Mouse (Mus musculus): ENCODE measurements around the gene Gm5965.
"Not testable (repeated sequence)": the region's sequence is repeated elsewhere in the genome, so short reads cannot be mapped to it uniquely, and the experiment has no call there.

Gm5965 gene

GRCm38 (mm10) chr16:88777596-88777995 lies at the start of gene Gm5965:
Gene Gm5965 (plus strand): TSS chr16:88777896.
- DNase-seq (ENCODE audit: low read depth, low spot score) = no peak

- no peak for DNase-seq (ENCODE audit: low read depth, low spot score)
Measured at GRCm38 (mm10) chr16:88728812-88729275, 48.9 kb upstream of the Gm5965 start, which contains the start of gene Krtap13-1. Gene Krtap13-1 (plus strand): TSS chr16:88728862.

GRCm38 (mm10) chr16:88735391-88735790 lies 42.3 kb upstream of the Gm5965 start:
- DNase-seq (ENCODE audit: low read depth, low spot score) = no peak

- no peak for DNase-seq (ENCODE audit: low read depth, low spot score)
Measured at GRCm38 (mm10) chr16:88744750-88745340, 32.9 kb upstream of the Gm5965 start.

- DNase-seq (ENCODE audit: low read depth, low spot score) = no peak
Measured at GRCm38 (mm10) chr16:88747943-88748342, 29.8 kb upstream of the Gm5965 start.

GRCm38 (mm10) chr16:88751535-88751934 lies 26.2 kb upstream of the Gm5965 start, which contains the start of gene Krtap13:
Gene Krtap13 (minus strand): TSS chr16:88751635.
- not testable (repeated sequence) for DNase-seq (ENCODE audit: low read depth, low spot score)

- DNase-seq (ENCODE audit: low read depth, low spot score) = not testable (repeated sequence)
Measured at GRCm38 (mm10) chr16:88758547-88758946, 19.1 kb upstream of the Gm5965 start, which contains the start of gene 2310034C09Rik. Gene 2310034C09Rik (plus strand): TSS chr16:88758847.

GRCm38 (mm10) chr16:88774106-88774505 lies 3.6 kb upstream of the Gm5965 start, which contains the start of gene 2310057N15Rik:
Gene 2310057N15Rik (minus strand): TSS chr16:88774206.
- no peak for DNase-seq (ENCODE audit: low read depth, low spot score)

GRCm38 (mm10) chr16:88786786-88787185 lies 9.1 kb downstream of the Gm5965 start:
- no peak for DNase-seq (ENCODE audit: low read depth, low spot score)

- no peak for DNase-seq (ENCODE audit: low read depth, low spot score)
Measured at GRCm38 (mm10) chr16:88811827-88812226, 34.1 kb downstream of the Gm5965 start, which contains the start of gene Gm20741. Gene Gm20741 (minus strand): TSS chr16:88812220.

GRCm38 (mm10) chr16:88820066-88820465 lies 42.4 kb downstream of the Gm5965 start, which contains the start of gene Krtap15:
Gene Krtap15 (plus strand): TSS chr16:88820215.
- no peak for DNase-seq (ENCODE audit: low read depth, low spot score)

- DNase-seq (ENCODE audit: low read depth, low spot score) = no peak
Measured at GRCm38 (mm10) chr16:88823736-88824135, 46.0 kb downstream of the Gm5965 start.

- no peak for DNase-seq (ENCODE audit: low read depth, low spot score)
Measured at GRCm38 (mm10) chr16:88826095-88826652, 48.5 kb downstream of the Gm5965 start, which contains the start of gene Krtap14. Gene Krtap14 (minus strand): TSS chr16:88826145.

- DNase-seq (ENCODE audit: low read depth, low spot score) = no peak
Measured at GRCm38 (mm10) chr16:88826978-88827377, 49.3 kb downstream of the Gm5965 start.

Data from c-Kit-negative CD71-positive TER-119-positive erythroid progenitor cells, embryonic 14.5 days (primary cell).